10 mouse cellular contexts compared by ENCODE assay signal in the genomic region with DNA sequence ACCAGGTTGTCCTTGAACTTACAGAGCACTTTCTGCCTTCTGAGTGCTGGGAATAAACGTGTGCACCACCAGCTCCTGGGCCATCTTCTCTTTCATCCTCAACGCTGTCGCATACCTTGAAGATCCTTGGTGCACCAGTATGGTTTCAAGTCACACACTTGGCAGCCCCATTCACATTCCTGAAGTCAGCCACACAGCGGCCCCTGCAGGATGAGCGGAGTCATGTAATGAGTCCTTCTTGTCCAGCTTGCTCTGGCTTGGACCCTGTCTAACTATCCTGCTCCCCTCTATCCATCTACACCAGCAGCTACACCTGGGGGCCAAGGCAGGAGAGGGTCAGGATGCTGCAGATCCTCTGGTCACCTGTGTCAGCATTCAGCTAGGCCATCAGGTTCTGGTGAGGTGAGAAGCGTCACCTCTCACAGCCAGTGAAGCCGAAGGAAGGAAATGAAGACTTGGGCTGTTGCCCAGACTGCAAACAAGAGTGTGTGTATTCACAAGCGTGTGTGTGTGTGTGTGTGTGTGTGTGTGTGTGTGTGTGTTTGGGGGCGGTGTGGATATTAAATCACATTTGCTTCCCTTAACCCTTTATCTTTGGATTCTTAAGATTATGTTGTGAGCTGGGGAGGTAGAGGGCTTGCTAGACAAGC. TPM values are rescaled to one million over a fixed set of nuclear protein-coding genes. Genes with fewer than 3 reads are reported as not detected.
A peak's percentile ranks its signal among the peaks of the same experiment; 100 is the strongest.
DNase-seq lines count a peak whose midpoint lies in the region; ATAC-seq and TF ChIP-seq lines count a peak whose summit lies in the region.
"Had no signal": no experiment of that assay in that cellular context is flagged by ENCODE, and none has a peak within 500 bp of the region (broad histone marks: within the 10 kb centered on the region; RNA-seq: fewer than 3 reads in every experiment).

No protein-coding gene starts in this region.

- no peak for TF ChIP-seq POLR2A in brain, embryonic 14.5 days (IDR thresholded peaks at IDR 0.05; ENCODE audit: borderline replicate concordance, extremely low read depth, insufficient read depth, insufficient read length, poor library complexity, severe bottlenecking)

- H3K9me3 ChIP-seq in midbrain, postnatal 0 days (ENCODE audit: low read length), result no peaks in the 10 kb centered on the region
- H3K9me3 ChIP-seq in midbrain, embryonic 16.5 days (replicated peaks; ENCODE audit: control insufficient read depth, low read length, poor library complexity, severe bottlenecking), result no peaks in the 10 kb centered on the region

- peak; percentile 43 to 74 for DNase-seq in cerebellum, postnatal 14 days
- no peak for DNase-seq in cerebellum, adult 11 months
- DNase-seq in midbrain, postnatal 0 days (ENCODE audit: low spot score), result no peak
- peak; percentile 52 for DNase-seq in brain, embryonic 14.5 days (ENCODE audit: low read depth)
- peak; percentile 70 for DNase-seq in kidney, postnatal 10 days
- DNase-seq in skeletal muscle tissue, adult 2 months (ENCODE audit: low read depth, low spot score), result peak; percentile 38
- no peak for DNase-seq in layer of hippocampus, adult 8-10 months (ENCODE audit: low spot score in 2 of 2)

- WGBS in midbrain, postnatal 0 days, result 66% methylated on average over 9 of the region's 9 CpGs
- WGBS in midbrain, embryonic 16.5 days, result 60% methylated on average over 9 of the region's 9 CpGs

- no peak overlapping the region for H3K4me3 ChIP-seq in midbrain, postnatal 0 days (ENCODE audit: low read depth, low read length)
- H3K4me3 ChIP-seq in midbrain, embryonic 16.5 days (ENCODE audit: low read depth, low read length), result no peak overlapping the region

- TF ChIP-seq CTCF in midbrain, postnatal 0 days (IDR thresholded peaks at IDR 0.05), result peak; percentile 57
- peak; percentile 53; the same call in 1 of the 2 replicates for TF ChIP-seq CTCF in brain, embryonic 14.5 days (IDR thresholded peaks at IDR 0.05; ENCODE audit: borderline replicate concordance, extremely low read depth, insufficient read depth, insufficient read length)

- H3K4me2 ChIP-seq in midbrain, postnatal 0 days (ENCODE audit: low read depth, low read length, poor library complexity, severe bottlenecking), result no peak overlapping the region
- H3K4me2 ChIP-seq in midbrain, embryonic 16.5 days (ENCODE audit: low read length), result no peak overlapping the region

- H3K4me1 ChIP-seq in midbrain, postnatal 0 days (ENCODE audit: insufficient read depth, low read length), result no peaks in the 10 kb centered on the region
- H3K4me1 ChIP-seq in midbrain, embryonic 16.5 days (ENCODE audit: control insufficient read depth, insufficient read depth, low read length), result no peaks in the 10 kb centered on the region

- H3K27ac ChIP-seq in midbrain, postnatal 0 days (ENCODE audit: low read depth, low read length), result no peak overlapping the region
- H3K27ac ChIP-seq in midbrain, embryonic 16.5 days (ENCODE audit: low read length), result no peak overlapping the region
- H3K27ac ChIP-seq: macrophage had no signal

- H3K36me3 ChIP-seq in midbrain, postnatal 0 days (ENCODE audit: insufficient read depth, low read length), result no peaks in the 10 kb centered on the region
- no peaks in the 10 kb centered on the region for H3K36me3 ChIP-seq in midbrain, embryonic 16.5 days (ENCODE audit: control insufficient read depth, insufficient read depth, low read length)
- H3K36me3 ChIP-seq: G1E had no signal

- no peaks in the 10 kb centered on the region for H3K27me3 ChIP-seq in midbrain, postnatal 0 days (ENCODE audit: insufficient read depth, low read length)
- H3K27me3 ChIP-seq in midbrain, embryonic 16.5 days (ENCODE audit: control insufficient read depth, insufficient read depth, low read depth, low read length), result no peaks in the 10 kb centered on the region

- no peak overlapping the region for H3K9ac ChIP-seq in midbrain, postnatal 0 days (replicated peaks; ENCODE audit: low read length, poor library complexity, severe bottlenecking)
- no peak overlapping the region for H3K9ac ChIP-seq in midbrain, embryonic 16.5 days (ENCODE audit: low read depth, low read length)

- ATAC-seq in midbrain, postnatal 0 days (ENCODE audit: low FRiP score), result no peak
- ATAC-seq in midbrain, embryonic 16.5 days, result no peak

RNA-seq across cellular contexts. Expression of a gene that starts 18.0 kb away (rescaled TPM):
- total RNA-seq in midbrain, postnatal 0 days (2014; rRNA removed), result 21.3 and 26.0 TPM in 2 replicates
- polyA plus RNA-seq in midbrain, postnatal 0 days (2015; fragmentation: Nextera tagmentation; extraction: Ambion mirVana), result 11.8 and 12.0 TPM in 2 replicates
- polyA plus RNA-seq in midbrain, embryonic 16.5 days (2015; fragmentation: Nextera tagmentation; extraction: Ambion mirVana), result 14.7 and 14.8 TPM in 2 replicates
- polyA plus RNA-seq in brain, embryonic 14.5 days (2012; rRNA removed), result 11.7 and 16.5 TPM in 2 replicates
- 10 to 100 TPM in 1 of 4 experiments, 1 to 10 TPM in 3; 6.2 to 10.1 (median 7.3) TPM for total RNA-seq in layer of hippocampus, adult 8-10 months (2022)

Comparison
In these comparisons a context has a peak if more than half of its experiments do, and no peak if none do; other contexts are left out.
1. DNase-seq: peak in cerebellum, postnatal 14 days (2 of 2), brain, embryonic 14.5 days (single experiment), kidney, postnatal 10 days (single experiment) and skeletal muscle tissue, adult 2 months (single experiment); none in cerebellum, adult 11 months (single experiment), midbrain, postnatal 0 days (single experiment) and layer of hippocampus, adult 8-10 months (0 of 2).